Mouse (Mus musculus) liver (tissue): ENCODE data around the gene Isx.

Experiments used
- DNase-seq: peaks from one replicate; pipeline ENCODE4 v3.0.0-alpha.2; 2020; ENCODE audit warnings: mixed read lengths

Isx gene

GRCm38 (mm10) chr8:74903054-74903842 is 30.3 kb downstream of the Isx start:
- DNase-seq = no peak

DNA sequence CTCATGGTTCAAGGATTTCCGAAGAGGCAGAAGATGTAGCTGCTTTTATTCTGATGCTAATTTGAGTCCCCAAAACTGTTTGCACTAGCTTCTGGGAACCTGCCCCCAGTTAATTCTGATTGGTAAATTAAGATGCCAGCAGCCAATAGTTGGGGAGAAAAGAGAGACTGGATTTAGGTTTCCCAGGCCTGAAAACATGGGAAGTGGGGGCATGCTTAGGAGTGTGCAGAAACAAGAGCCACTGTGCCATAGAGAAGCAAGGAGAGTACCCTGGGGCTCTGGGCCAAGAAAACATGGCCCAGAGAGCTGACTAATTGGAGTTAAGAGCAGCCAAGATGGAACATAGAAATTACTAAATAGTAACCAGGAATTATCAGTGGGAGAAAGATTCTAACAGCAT is 33.4 kb downstream of the Isx start:
- DNase-seq = no peak

DNA sequence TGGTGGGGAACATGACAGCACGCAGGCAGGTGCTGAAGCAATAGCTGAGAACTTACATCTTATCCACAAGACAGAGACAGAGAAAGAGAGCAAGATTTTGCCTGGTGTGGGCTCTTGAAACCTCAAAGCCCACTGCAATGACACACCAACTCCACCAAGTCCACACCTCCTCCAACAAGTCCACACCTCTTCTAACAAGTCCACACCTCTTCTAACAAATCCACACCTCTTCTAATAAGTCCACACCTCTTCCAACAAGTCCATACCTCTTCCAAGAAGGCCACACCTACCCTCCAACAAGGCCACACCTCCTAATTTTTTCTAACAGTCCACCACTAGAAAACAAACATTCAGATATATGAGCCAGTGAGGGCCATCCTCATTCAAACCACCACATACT is 37.7 kb downstream of the Isx start:
- DNase-seq = no peak

DNA sequence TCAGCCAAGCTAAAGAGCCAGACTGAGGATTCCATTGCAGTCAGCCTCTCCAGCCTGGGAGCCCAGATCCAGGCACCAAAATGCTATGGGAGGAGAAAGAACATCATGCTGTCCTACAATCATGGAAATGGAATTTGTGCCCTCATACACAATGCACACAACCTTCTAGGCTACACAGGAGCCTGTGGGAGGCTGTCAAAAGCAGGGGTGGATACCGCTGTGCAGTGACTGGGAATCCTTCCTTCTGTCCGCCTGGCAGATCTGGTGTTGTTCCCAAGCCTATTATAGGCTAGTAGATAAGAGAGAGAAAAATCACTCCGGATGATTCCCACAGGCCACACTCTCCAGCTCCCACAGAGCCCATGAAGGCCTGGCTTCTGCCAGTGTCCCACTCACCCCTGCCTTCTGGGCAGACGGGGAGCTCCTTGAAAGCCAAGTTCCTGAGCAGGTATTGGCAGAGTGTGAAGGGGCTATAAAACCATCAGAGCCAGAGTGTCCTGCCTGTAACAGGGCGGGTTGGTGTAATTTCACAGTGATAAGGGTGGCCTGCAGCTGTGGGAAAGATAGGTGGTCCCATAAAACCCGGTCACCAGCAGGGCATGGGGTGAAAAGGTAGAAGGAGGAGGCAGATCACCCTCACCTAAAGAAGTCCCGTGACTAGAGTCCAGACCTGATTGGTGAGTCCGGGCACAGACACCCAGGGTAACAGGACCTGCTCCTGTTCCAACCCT is 47.9 kb downstream of the Isx start:
- no peak for DNase-seq

GRCm38 (mm10) chr8:74921882-74922518 is 49.0 kb downstream of the Isx start:
- no peak for DNase-seq

- DNase-seq = no peak
Measured at GRCm38 (mm10) chr8:74927940-74928339, 55.0 kb downstream of the Isx start.

GRCm38 (mm10) chr8:74930731-74931130 is 57.8 kb downstream of the Isx start:
- peak; percentile 12 for DNase-seq

DNA sequence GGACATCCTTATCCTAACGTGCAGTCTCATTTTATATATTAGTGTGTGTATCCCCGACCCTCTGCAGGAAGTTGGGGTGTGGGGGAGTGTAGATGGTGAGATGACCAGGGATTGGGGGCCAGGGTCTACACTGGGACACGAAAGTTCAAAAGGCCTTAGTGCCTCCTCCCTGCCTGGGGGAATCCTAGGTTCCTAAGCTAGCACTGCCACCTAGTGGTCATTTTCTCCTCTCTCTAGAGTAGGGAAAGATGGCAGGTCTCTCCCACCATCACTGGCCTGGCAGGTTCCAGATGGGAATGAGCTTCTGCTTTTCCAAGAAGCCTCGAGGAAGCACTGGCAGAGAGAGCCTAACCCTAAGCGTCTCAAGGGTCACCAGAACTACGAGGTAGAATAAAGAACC is 62.3 kb downstream of the Isx start:
- peak; percentile 17 for DNase-seq

DNA sequence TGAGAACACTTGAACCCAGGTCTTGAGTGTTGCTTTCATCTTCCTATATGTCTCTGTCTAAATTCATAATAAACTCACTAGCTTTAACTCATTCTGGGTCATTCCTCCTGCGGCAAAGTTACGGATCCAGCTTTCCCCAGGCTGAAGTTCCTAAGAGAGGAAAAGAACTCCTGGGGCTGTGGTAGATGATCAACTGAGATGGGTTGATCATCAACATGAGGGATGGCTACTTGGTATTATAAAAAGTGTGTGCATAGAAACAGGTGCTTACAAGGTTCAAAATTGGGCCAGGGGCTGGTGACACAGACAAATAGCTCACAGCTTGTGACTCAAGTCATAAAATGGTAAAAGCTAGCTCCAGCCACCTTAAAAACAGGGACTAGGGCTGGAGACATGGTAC is 63.7 kb downstream of the Isx start:
- DNase-seq = no peak

GRCm38 (mm10) chr8:74942056-74942455 is 69.1 kb downstream of the Isx start:
- no peak for DNase-seq
